Mouse (Mus musculus): ENCODE measurements around the gene Slfn8. TPM values are rescaled to one million over a fixed set of nuclear protein-coding genes. Genes with fewer than 3 reads are reported as not detected.
"Not testable (repeated sequence)": the region's sequence is repeated elsewhere in the genome, so short reads cannot be mapped to it uniquely, and the experiment has no call there.

Slfn8 gene
- polyA plus RNA-seq, 1 experiment from 2014 or later, result 0.54 TPM

DNA sequence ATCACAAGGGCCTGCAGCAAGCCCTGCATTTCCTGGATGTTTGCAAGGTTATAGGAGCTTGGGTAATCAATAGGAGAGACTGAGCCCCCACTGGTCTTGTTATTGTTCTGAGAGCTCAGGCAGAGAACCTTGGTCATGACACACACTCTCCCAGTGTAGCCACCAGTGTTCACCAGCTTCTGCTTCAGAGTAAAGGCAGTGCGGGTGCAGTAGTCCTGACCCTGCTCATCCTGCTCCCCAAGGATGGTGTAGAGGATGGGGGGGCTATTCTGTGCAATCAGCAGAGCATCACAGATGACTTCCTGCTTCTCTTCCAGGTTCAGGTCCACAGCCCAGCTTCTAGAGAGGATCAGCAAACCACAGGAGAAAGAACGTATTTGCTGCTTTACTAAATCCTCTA is 38.2 kb downstream of the Slfn8 start:
- not testable (repeated sequence) for H3K4me1 ChIP-seq (ENCODE audit: control insufficient read depth, insufficient read depth, low read length); ATAC-seq (ENCODE audit: low FRiP score, low TSS enrichment); H3K36me3 ChIP-seq (ENCODE audit: control insufficient read depth, insufficient read depth, low read length); H3K4me2 ChIP-seq (ENCODE audit: low read length); H3K27me3 ChIP-seq (ENCODE audit: control insufficient read depth, insufficient read depth, low read length); H3K27ac ChIP-seq (replicated peaks; ENCODE audit: low read depth, low read length); H3K9me3 ChIP-seq (ENCODE audit: control insufficient read depth, low read length); DNase-seq; H3K4me3 ChIP-seq (replicated peaks; ENCODE audit: low read depth, low read length); H3K9ac ChIP-seq (replicated peaks; ENCODE audit: low read length)
- 93% methylated on average over 2 of the region's 2 CpGs for WGBS

DNA sequence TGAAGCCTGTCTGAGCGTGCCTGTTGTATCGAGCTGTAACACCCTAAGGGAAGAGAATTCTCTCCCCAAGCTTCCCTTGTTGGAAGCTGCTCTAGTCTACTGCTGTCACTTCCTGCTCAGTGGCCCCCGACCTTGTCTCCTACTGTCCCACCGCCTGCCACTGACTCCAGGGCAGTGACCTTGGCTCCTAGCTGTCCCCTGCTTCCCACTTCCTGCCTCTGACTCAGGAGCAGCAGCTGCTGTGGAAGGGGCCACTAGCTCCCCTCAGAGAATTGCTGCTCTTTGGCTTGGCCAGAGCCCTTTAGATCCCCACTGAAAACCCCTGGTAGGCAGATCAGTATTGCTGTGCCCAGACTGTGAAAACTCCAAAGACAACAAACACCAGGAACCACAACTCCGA is 46.7 kb downstream of the Slfn8 start:
- WGBS, result 71% methylated on average over 5 of the region's 5 CpGs
- Histone ChIP-seq H3K4me1 (ENCODE audit: control insufficient read depth, insufficient read depth, low read length) (peaks cover 8% of the 10 kb centered on the region), H3K9me3 (ENCODE audit: control insufficient read depth, low read length) (no peaks in the 10 kb centered on the region), H3K27me3 (ENCODE audit: control insufficient read depth, insufficient read depth, low read length) (no peaks in the 10 kb centered on the region), H3K4me2 (ENCODE audit: low read length) (no peak overlapping the region), H3K4me3 (replicated peaks; ENCODE audit: low read depth, low read length) (no peak overlapping the region), H3K36me3 (ENCODE audit: control insufficient read depth, insufficient read depth, low read length) (no peaks in the 10 kb centered on the region), H3K27ac (replicated peaks; ENCODE audit: low read depth, low read length) (no peak overlapping the region), H3K9ac (replicated peaks; ENCODE audit: low read length) (no peak overlapping the region)
- DNase-seq (no peak), ATAC-seq (ENCODE audit: low FRiP score, low TSS enrichment) (no peak)

- peaks cover 8% of the 10 kb centered on the region for H3K4me1 ChIP-seq (ENCODE audit: control insufficient read depth, insufficient read depth, low read length)
- H3K27me3 ChIP-seq (ENCODE audit: control insufficient read depth, insufficient read depth, low read length), result no peaks in the 10 kb centered on the region
- peak overlapping the region; percentile 49 for H3K4me2 ChIP-seq (ENCODE audit: low read length)
- H3K36me3 ChIP-seq (ENCODE audit: control insufficient read depth, insufficient read depth, low read length), result no peaks in the 10 kb centered on the region
- H3K27ac ChIP-seq (replicated peaks; ENCODE audit: low read depth, low read length), result no peak overlapping the region
- peak overlapping the region; percentile 28; the same call in 1 of the 2 replicates for H3K9ac ChIP-seq (replicated peaks; ENCODE audit: low read length)
- no peak for ATAC-seq (ENCODE audit: low FRiP score, low TSS enrichment)
- WGBS, result 67% methylated on average over 11 of the region's 11 CpGs
- H3K4me3 ChIP-seq (replicated peaks; ENCODE audit: low read depth, low read length), result peak overlapping the region; percentile 20
- DNase-seq, result no peak
- H3K9me3 ChIP-seq (ENCODE audit: control insufficient read depth, low read length), result no peaks in the 10 kb centered on the region
Measured at GRCm38 (mm10) chr11:82971590-82971974, 49.0 kb downstream of the Slfn8 start.

DNA sequence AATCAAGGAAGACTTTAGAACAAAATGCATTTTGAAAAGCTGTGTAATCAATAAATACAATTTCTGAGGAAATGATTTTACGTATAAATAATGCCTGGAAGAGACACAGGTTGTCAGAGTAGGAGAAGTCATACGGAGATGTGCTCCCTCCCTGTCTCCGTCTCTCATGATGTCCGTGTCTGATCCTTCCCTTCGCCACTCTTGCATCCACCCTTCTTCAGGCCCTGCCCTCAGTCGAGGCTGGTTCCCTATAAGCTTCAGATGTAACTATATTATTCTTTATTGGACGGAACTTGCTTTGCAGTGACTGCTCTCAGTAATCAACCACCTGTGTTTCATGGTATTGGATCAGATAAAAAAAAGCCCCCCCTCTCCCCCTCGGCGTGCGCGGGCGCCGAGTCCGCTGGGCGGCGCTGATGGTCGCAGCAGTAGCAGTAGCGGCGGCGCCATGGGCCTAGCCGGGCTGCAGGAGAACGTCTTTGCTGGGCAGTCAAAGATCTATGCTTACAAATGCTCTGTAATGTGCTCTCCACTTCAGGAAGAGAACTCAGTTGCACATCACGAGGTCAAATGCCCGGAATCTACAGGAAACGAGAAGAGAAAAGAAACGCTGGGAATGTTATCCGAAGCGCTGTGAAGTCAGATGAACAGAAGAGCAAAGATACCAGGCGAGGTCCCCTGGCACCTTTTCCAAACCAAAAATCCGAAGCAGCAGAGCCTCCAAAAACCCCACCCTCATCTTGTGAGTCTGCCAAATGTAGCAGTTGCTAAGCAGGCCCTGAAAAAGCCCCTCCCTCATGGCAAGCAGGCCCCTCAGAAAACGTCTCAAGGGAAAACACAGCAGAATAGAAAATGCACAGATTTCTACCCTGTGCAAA is 49.7 kb downstream of the Slfn8 start:
- Histone ChIP-seq H3K4me2 (ENCODE audit: low read length) (peak overlapping the region; percentile 49), H3K36me3 (ENCODE audit: control insufficient read depth, insufficient read depth, low read length) (no peaks in the 10 kb centered on the region), H3K4me1 (ENCODE audit: control insufficient read depth, insufficient read depth, low read length) (peaks cover 8% of the 10 kb centered on the region), H3K9ac (replicated peaks; ENCODE audit: low read length) (peak overlapping the region; percentile 28), H3K27ac (replicated peaks; ENCODE audit: low read depth, low read length) (0 out of 2 replicates have a peak overlapping the region, but pooled peaks have one; percentile 2), H3K4me3 (replicated peaks; ENCODE audit: low read depth, low read length) (peak overlapping the region; percentile 20), H3K27me3 (ENCODE audit: control insufficient read depth, insufficient read depth, low read length) (no peaks in the 10 kb centered on the region), H3K9me3 (ENCODE audit: control insufficient read depth, low read length) (no peaks in the 10 kb centered on the region)
- DNase-seq (peak; percentile 83), ATAC-seq (ENCODE audit: low FRiP score, low TSS enrichment) (no peak; the same call in 1 of the 2 replicates)
- 6% methylated on average over 31 of the region's 31 CpGs for WGBS

GRCm38 (mm10) chr11:82962215-82962614 is 58.4 kb downstream of the Slfn8 start:
- H3K36me3 ChIP-seq (ENCODE audit: control insufficient read depth, insufficient read depth, low read length), result no peaks in the 10 kb centered on the region
- H3K9ac ChIP-seq (replicated peaks; ENCODE audit: low read length), result no peak overlapping the region
- no peak overlapping the region for H3K27ac ChIP-seq (replicated peaks; ENCODE audit: low read depth, low read length)
- no peak for ATAC-seq (ENCODE audit: low FRiP score, low TSS enrichment)
- H3K27me3 ChIP-seq (ENCODE audit: control insufficient read depth, insufficient read depth, low read length), result no peaks in the 10 kb centered on the region
- H3K4me3 ChIP-seq (replicated peaks; ENCODE audit: low read depth, low read length), result no peak overlapping the region
- 92% methylated on average over 8 of the region's 8 CpGs for WGBS
- no peaks in the 10 kb centered on the region for H3K4me1 ChIP-seq (ENCODE audit: control insufficient read depth, insufficient read depth, low read length)
- H3K4me2 ChIP-seq (ENCODE audit: low read length), result no peak overlapping the region
- no peak for DNase-seq
- H3K9me3 ChIP-seq (ENCODE audit: control insufficient read depth, low read length), result no peaks in the 10 kb centered on the region

DNA sequence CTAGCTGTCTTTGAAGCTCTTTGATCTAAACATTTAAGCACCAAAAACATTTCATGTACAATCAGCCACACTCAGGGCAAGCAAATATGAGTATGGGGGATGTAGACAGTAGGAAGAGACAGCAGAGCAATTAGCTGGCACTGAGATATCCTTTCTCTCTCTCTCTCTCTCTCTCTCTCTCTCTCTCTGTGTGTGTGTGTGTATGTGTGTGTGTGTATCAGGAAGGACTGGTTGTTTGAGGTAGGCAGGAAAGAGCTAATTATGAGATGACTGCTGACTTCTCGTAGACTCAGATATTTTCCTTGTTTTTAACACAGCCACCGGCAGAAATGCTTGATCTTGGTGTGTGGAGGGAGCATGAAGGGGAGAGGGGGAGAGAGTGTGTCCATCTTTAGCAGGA is 58.9 kb downstream of the Slfn8 start:
- WGBS, result 94% methylated on average over 2 of the region's 2 CpGs
- no peak overlapping the region for H3K4me2 ChIP-seq (ENCODE audit: low read length)
- H3K4me1 ChIP-seq (ENCODE audit: control insufficient read depth, insufficient read depth, low read length), result no peaks in the 10 kb centered on the region
- H3K27ac ChIP-seq (replicated peaks; ENCODE audit: low read depth, low read length), result no peak overlapping the region
- DNase-seq (no peak), ATAC-seq (ENCODE audit: low FRiP score, low TSS enrichment) (no peak)
- no peak overlapping the region for H3K4me3 ChIP-seq (replicated peaks; ENCODE audit: low read depth, low read length)
- no peaks in the 10 kb centered on the region for H3K36me3 ChIP-seq (ENCODE audit: control insufficient read depth, insufficient read depth, low read length)
- no peaks in the 10 kb centered on the region for H3K9me3 ChIP-seq (ENCODE audit: control insufficient read depth, low read length)
- no peak overlapping the region for H3K9ac ChIP-seq (replicated peaks; ENCODE audit: low read length)
- no peaks in the 10 kb centered on the region for H3K27me3 ChIP-seq (ENCODE audit: control insufficient read depth, insufficient read depth, low read length)

DNA sequence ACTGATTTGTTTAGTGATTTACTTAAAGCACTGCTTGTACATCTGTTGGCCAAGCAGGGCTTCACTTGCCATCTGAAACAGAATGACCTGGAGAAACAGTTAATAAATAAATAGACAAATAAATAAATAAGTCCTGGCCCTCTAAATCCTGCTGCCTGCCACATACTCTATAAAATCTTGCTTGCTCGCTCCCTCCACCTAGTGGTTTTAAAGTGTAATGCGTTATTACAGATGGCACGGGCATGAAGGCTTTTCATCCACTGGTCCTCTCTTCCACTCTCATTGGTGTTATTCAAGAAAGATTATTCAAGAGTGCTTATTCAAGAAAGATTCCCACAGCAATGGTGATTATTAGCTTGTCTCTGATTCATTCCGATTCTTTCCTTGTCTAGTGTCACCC is 61.0 kb downstream of the Slfn8 start:
- Histone ChIP-seq H3K36me3 (ENCODE audit: control insufficient read depth, insufficient read depth, low read length) (no peaks in the 10 kb centered on the region), H3K4me2 (ENCODE audit: low read length) (no peak overlapping the region), H3K9me3 (ENCODE audit: control insufficient read depth, low read length) (no peaks in the 10 kb centered on the region), H3K27me3 (ENCODE audit: control insufficient read depth, insufficient read depth, low read length) (no peaks in the 10 kb centered on the region), H3K4me3 (replicated peaks; ENCODE audit: low read depth, low read length) (no peak overlapping the region), H3K4me1 (ENCODE audit: control insufficient read depth, insufficient read depth, low read length) (no peaks in the 10 kb centered on the region), H3K27ac (replicated peaks; ENCODE audit: low read depth, low read length) (no peak overlapping the region), H3K9ac (replicated peaks; ENCODE audit: low read length) (no peak overlapping the region)
- ATAC-seq (ENCODE audit: low FRiP score, low TSS enrichment), result no peak
- whole genome bisulfite sequencing, result 20% methylated on average over 4 of the region's 4 CpGs
- DNase-seq, result peak; percentile 59

- Histone ChIP-seq H3K4me2 (ENCODE audit: low read length) (no peak overlapping the region), H3K27ac (replicated peaks; ENCODE audit: low read depth, low read length) (no peak overlapping the region), H3K9me3 (ENCODE audit: control insufficient read depth, low read length) (no peaks in the 10 kb centered on the region), H3K36me3 (ENCODE audit: control insufficient read depth, insufficient read depth, low read length) (no peaks in the 10 kb centered on the region), H3K4me3 (replicated peaks; ENCODE audit: low read depth, low read length) (no peak overlapping the region), H3K4me1 (ENCODE audit: control insufficient read depth, insufficient read depth, low read length) (no peaks in the 10 kb centered on the region), H3K9ac (replicated peaks; ENCODE audit: low read length) (no peak overlapping the region), H3K27me3 (ENCODE audit: control insufficient read depth, insufficient read depth, low read length) (peaks cover 16% of the 10 kb centered on the region)
- ATAC-seq (ENCODE audit: low FRiP score, low TSS enrichment), result no peak
- 74% methylated on average over 10 of the region's 10 CpGs for WGBS
- no peak for DNase-seq
Measured at GRCm38 (mm10) chr11:82956925-82957324, 63.7 kb downstream of the Slfn8 start.

GRCm38 (mm10) chr11:82954631-82955030 is 66.0 kb downstream of the Slfn8 start:
- no peaks in the 10 kb centered on the region for H3K4me1 ChIP-seq (ENCODE audit: control insufficient read depth, insufficient read depth, low read length)
- H3K9ac ChIP-seq (replicated peaks; ENCODE audit: low read length), result no peak overlapping the region
- ATAC-seq (ENCODE audit: low FRiP score, low TSS enrichment) (no peak), DNase-seq (no peak)
- WGBS, result 80% methylated on average over 6 of the region's 6 CpGs
- H3K9me3 ChIP-seq (ENCODE audit: control insufficient read depth, low read length), result no peaks in the 10 kb centered on the region
- no peak overlapping the region for H3K4me3 ChIP-seq (replicated peaks; ENCODE audit: low read depth, low read length)
- H3K27ac ChIP-seq (replicated peaks; ENCODE audit: low read depth, low read length), result no peak overlapping the region
- peaks cover 34% of the 10 kb centered on the region for H3K27me3 ChIP-seq (ENCODE audit: control insufficient read depth, insufficient read depth, low read length)
- no peak overlapping the region for H3K4me2 ChIP-seq (ENCODE audit: low read length)
- H3K36me3 ChIP-seq (ENCODE audit: control insufficient read depth, insufficient read depth, low read length), result no peaks in the 10 kb centered on the region

All from midbrain, embryonic 14.5 days (tissue).